ENCODE assay signal across 17 mouse cellular contexts in genomic region chr12:6307248-6307963, GRCm38 (mm10).
DNase-seq lines count a peak whose midpoint lies in the region; ATAC-seq lines count a peak whose summit lies in the region.
"Had no signal": no experiment of that assay in that cellular context is flagged by ENCODE, and none has a peak within 500 bp of the region (broad histone marks: within the 10 kb centered on the region; RNA-seq: fewer than 3 reads in every experiment).

No protein-coding gene starts in this region.

- no peaks in the 10 kb centered on the region for H3K27me3 ChIP-seq in forebrain, embryonic 15.5 days
- H3K27me3 ChIP-seq in forebrain, embryonic 10.5 days (ENCODE audit: poor library complexity, severe bottlenecking): no peaks in the 10 kb centered on the region
- H3K27me3 ChIP-seq in neural tube, embryonic 14.5 days (ENCODE audit: control insufficient read depth, insufficient read depth, low read length): no peaks in the 10 kb centered on the region
- H3K27me3 ChIP-seq: embryonic facial prominence, embryonic 13.5 days; limb, embryonic 15.5 days had no signal

- H3K4me3 ChIP-seq in forebrain, embryonic 15.5 days: no peak overlapping the region
- H3K4me3 ChIP-seq in forebrain, embryonic 10.5 days: no peak overlapping the region
- no peak overlapping the region for H3K4me3 ChIP-seq in neural tube, embryonic 14.5 days (ENCODE audit: low read depth, low read length)
- H3K4me3 ChIP-seq: embryonic facial prominence, embryonic 13.5 days; limb, embryonic 15.5 days had no signal

- no peak overlapping the region for H3K4me2 ChIP-seq in forebrain, embryonic 15.5 days (replicated peaks)
- no peak overlapping the region for H3K4me2 ChIP-seq in neural tube, embryonic 14.5 days (ENCODE audit: low read depth, low read length)
- H3K4me2 ChIP-seq: embryonic facial prominence, embryonic 13.5 days; limb, embryonic 15.5 days had no signal

- H3K4me1 ChIP-seq in forebrain, embryonic 15.5 days: peaks cover 6% of the 10 kb centered on the region; the same call in 1 of the 2 replicates
- no peaks in the 10 kb centered on the region for H3K4me1 ChIP-seq in forebrain, embryonic 10.5 days
- H3K4me1 ChIP-seq in neural tube, embryonic 14.5 days (ENCODE audit: control insufficient read depth, insufficient read depth, low read length): no peaks in the 10 kb centered on the region
- H3K4me1 ChIP-seq: embryonic facial prominence, embryonic 13.5 days; limb, embryonic 15.5 days had no signal

- no peaks in the 10 kb centered on the region for H3K36me3 ChIP-seq in forebrain, embryonic 15.5 days
- H3K36me3 ChIP-seq in forebrain, embryonic 10.5 days (replicated peaks): no peaks in the 10 kb centered on the region
- H3K36me3 ChIP-seq in neural tube, embryonic 14.5 days (ENCODE audit: control insufficient read depth, insufficient read depth, low read length): no peaks in the 10 kb centered on the region
- H3K36me3 ChIP-seq: embryonic facial prominence, embryonic 13.5 days; limb, embryonic 15.5 days had no signal

- H3K9me3 ChIP-seq in forebrain, embryonic 15.5 days: no peaks in the 10 kb centered on the region
- no peaks in the 10 kb centered on the region for H3K9me3 ChIP-seq in forebrain, embryonic 10.5 days
- no peaks in the 10 kb centered on the region for H3K9me3 ChIP-seq in neural tube, embryonic 14.5 days (ENCODE audit: control insufficient read depth, low read length)
- H3K9me3 ChIP-seq: embryonic facial prominence, embryonic 13.5 days; limb, embryonic 15.5 days had no signal

- H3K27ac ChIP-seq in forebrain, embryonic 15.5 days (replicated peaks): peak overlapping the region; percentile 19
- no peak overlapping the region for H3K27ac ChIP-seq in forebrain, embryonic 10.5 days
- no peak overlapping the region for H3K27ac ChIP-seq in neural tube, embryonic 14.5 days (ENCODE audit: low read depth, low read length)
- H3K27ac ChIP-seq: embryonic facial prominence, embryonic 13.5 days; limb, embryonic 15.5 days had no signal

- ATAC-seq in forebrain, embryonic 15.5 days (replicated peaks): peak; percentile 46; the same call in 1 of the 2 replicates
- ATAC-seq in neural tube, embryonic 14.5 days (ENCODE audit: low read depth): peak; percentile 74
- ATAC-seq: liver, postnatal 0 days; Patski had no signal

- no peak for DNase-seq in forebrain, embryonic 10.5 days (ENCODE audit: extremely low spot score, low spot score)
- peak; percentile 3 to 8 for DNase-seq in left cerebral cortex, adult 9 months (ENCODE audit: low spot score in 2 of 2)
- DNase-seq in left cerebral cortex, adult 11 months (ENCODE audit: low spot score): no peak
- peak; percentile 9 for DNase-seq in Muller cell, postnatal 12 days (ENCODE audit: inconsistent ontology term)
- no peak for DNase-seq in heart, postnatal 36 days
- DNase-seq in embryo, embryonic 11 days: no peak
- DNase-seq: adrenal gland, postnatal 36 days; cerebellum, postnatal 25 days; kidney, adult 9 months; kidney, postnatal 4 days; layer of hippocampus, postnatal 36 days; liver, postnatal 0 days had no signal

- 43% methylated on average over 5 of the region's 5 CpGs for whole genome bisulfite sequencing in forebrain, embryonic 15.5 days
- 94% methylated on average over 5 of the region's 5 CpGs for WGBS in forebrain, embryonic 10.5 days
- 37% methylated on average over 5 of the region's 5 CpGs for WGBS in neural tube, embryonic 14.5 days

- no peak overlapping the region for H3K9ac ChIP-seq in forebrain, embryonic 15.5 days (replicated peaks)
- H3K9ac ChIP-seq in neural tube, embryonic 14.5 days (replicated peaks; ENCODE audit: low read depth, low read length): no peak overlapping the region
- H3K9ac ChIP-seq: embryonic facial prominence, embryonic 13.5 days; limb, embryonic 15.5 days; liver, postnatal 0 days had no signal

- intact Hi-C loops in heart, postnatal 36 days (cut with DNase I): no loop called here

Comparison
In these comparisons a context has a peak if more than half of its experiments do, and no peak if none do; other contexts are left out.
1. DNase-seq: peak in left cerebral cortex, adult 9 months (2 of 2) and Muller cell, postnatal 12 days (single experiment); none in forebrain, embryonic 10.5 days (single experiment), left cerebral cortex, adult 11 months (single experiment), heart, postnatal 36 days (0 of 2) and embryo, embryonic 11 days (single experiment).